Mouse (Mus musculus) erythroblast, adult 5-6 weeks (primary cell): ENCODE results near the gene Dab2ip. TPM values are rescaled to one million over a fixed set of nuclear protein-coding genes. Genes with fewer than 3 reads are reported as not detected.

Experiments
- ATAC-seq: replicated peaks from 2 replicates; pipeline ENCODE4 v1.8.0; 2016; ENCODE audit warnings: moderate number of reproducible peaks, mild to moderate bottlenecking, moderate TSS enrichment, inconsistent platforms; ENCODE audit not compliant: poor library complexity, low FRiP score, severe bottlenecking
- total RNA-seq, 2 experiments: library from RNA; stranded (forward) in 1 of 2; stranded (reverse) in 1 of 2; fragments of 150-400 nt in 1 of 2; fragments of 200-764, 138-1000 nt in 1 of 2; gene quantifications; 2 replicates each; pipeline versions ENCODE4 v1.2.3 to v1.2.4; 2015 to 2017; ENCODE audit warnings: low replicate concordance in 2 of 2

The Dab2ip gene
- total RNA-seq, 2 experiments from 2014 or later, result 0.19 to 2.2 TPM

DNA sequence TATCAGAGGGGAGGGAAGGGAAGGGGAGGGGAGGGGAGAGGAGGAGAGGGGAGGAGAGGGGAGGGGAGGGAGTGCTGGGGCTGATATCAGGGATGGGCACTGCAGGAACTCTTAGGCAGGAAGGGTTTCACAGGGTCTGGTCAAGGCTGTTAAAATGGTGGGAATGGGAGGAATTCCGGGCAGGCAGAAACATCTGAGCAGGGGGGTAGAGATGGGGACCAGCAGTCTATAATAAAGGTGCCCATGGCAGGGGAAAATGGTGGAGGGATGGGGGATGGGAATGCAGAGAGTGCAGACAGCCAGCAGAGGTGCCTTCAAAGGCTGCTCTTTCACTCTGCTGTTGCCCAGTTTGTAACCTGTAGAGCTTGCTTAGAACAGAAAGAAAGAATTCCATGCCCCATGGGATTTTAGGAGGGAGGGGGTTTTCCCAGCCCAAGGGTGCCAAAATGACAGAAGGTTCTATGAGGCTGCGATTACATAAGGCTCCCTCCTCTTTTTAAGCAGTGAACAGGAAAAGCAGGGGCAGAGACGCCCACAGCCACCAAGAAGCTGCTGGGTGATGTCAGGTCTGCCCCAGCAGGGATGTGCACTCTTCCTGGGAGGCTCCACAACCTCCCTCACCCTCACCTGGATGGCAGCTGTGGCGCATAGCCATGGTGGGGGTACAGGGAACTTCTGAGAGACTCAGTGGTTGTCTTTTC, 210.6 kb downstream of the Dab2ip start:
- no peak for ATAC-seq

DNA sequence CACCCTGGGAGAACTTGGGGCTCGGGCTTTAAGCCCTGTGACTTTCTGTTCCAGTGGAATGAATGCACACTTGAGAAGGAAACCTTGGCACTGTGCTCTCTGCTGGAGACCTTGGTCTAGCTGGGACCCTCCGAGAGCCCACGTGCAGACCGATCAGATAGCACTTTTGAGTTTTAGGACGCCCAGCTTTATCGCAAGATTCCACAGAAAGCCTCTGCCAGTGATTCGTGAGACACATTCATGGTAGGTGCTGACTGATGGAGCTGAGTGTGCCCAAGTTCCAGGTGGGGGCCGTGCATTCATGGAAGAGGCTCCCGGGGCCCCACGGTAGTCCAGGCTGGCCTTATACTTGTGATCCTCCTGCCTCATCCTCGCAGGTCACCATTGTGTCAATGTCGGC, 211.3 kb downstream of the Dab2ip start:
- no peak for ATAC-seq

DNA sequence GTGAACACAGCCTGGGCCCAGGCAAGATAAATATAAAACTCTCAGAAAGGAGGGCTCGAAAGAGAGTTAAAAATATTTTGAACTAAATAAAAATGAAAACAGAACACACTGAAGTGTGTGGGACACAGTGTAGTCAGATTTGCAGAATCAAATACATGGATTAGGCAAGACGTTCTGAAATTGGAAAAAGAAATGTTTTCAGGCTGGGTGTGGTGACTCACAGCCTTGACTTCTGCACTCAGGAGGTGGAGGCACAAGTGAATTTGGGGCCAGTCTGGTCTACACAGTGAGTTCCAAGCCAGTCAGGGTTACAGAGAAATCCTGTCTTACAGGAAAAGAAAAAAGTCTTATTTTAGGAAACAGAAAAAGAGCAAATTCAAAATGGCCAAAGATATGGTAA, 212.5 kb downstream of the Dab2ip start:
- ATAC-seq, result no peak

DNA sequence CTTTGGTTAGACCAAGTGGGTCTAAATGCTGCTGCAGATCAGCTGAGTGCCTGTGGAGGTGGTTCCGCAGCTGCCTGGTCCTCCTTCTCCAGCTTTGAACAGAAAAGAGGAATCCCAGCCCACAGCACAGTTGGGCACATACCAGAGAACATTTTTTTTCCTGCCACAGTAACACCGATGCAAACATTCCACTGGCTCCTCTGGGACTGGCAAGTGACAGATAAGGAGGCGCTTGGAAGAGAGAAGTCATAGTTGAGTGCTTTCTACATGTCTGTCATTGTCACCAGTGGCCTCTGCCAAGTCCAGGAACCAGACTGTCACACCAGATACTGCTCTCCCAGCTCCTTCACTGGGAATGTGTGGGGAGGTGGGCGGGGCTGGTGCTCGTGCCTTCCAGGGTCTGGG, 217.6 kb downstream of the Dab2ip start:
- no peak for ATAC-seq

DNA sequence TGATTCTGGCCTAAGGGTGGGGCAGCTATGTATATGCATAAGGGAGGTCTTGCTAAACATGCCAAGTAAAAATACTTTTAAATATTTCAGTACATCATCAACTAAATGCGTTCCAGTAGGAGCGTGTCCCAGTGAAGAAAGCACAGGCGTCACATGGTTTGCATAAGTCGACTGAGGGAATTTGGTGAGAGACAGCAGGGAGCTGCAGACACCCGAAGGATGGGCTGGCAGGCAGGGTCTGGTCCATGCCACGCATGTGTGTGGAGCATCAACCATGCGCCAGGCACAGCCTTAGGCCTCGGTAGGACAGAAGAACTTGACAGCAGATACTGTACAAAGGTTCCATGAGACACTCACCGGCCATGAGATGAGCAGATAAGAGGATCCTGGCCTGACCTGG, 218.9 kb downstream of the Dab2ip start:
- ATAC-seq, result no peak

DNA sequence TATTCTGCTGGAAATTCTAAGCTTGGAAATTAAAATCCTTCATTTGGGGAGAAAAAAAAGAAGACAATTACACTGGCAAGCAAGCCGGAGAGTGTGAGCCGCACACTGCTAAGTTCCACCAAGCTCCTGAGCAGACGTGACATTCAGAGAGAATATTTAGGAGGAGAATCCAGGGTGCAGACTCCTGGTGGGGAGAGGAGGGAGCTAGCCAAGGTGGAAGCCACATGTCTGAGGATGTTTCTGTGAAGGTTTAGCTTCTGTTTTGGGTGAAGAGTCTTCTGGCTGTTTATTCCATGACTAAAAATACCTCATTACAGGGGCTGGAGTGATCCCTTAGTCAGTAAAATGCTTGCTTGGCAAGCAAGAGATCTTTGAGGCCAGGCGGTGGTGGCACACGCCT, 221.2 kb downstream of the Dab2ip start:
- ATAC-seq, result no peak

Other genes starting within 250 kb of the Dab2ip start
- gene Stom, start 221.3 kb upstream of the Dab2ip start, total RNA-seq (2015; ENCODE audit: low replicate concordance), result 374 and 432 TPM in 2 replicates
- 642 and 716 TPM in 2 replicates for gene Stom, start 221.3 kb upstream of the Dab2ip start, total RNA-seq (2017; ENCODE audit: low replicate concordance)
- gene 4930568D16Rik, start 190.5 kb upstream of the Dab2ip start, total RNA-seq (2015; ENCODE audit: low replicate concordance), result not detected in 2 replicates
- not detected in 2 replicates for gene 4930568D16Rik, start 190.5 kb upstream of the Dab2ip start, total RNA-seq (2017; ENCODE audit: low replicate concordance)
- gene 4930402F06Rik, start 161.1 kb upstream of the Dab2ip start, total RNA-seq (2015; ENCODE audit: low replicate concordance), result not detected in 2 replicates
- not detected in 2 replicates for gene 4930402F06Rik, start 161.1 kb upstream of the Dab2ip start, total RNA-seq (2017; ENCODE audit: low replicate concordance)
- 7.9 and 9.8 TPM in 2 replicates for gene Ggta1, start 95.0 kb upstream of the Dab2ip start, total RNA-seq (2015; ENCODE audit: low replicate concordance)
- 18.4 and 20.8 TPM in 2 replicates for gene Ggta1, start 95.0 kb upstream of the Dab2ip start, total RNA-seq (2017; ENCODE audit: low replicate concordance)